Mouse (Mus musculus) kidney, adult 9 months (tissue): ENCODE measurements at regions not wholly inside any gene's neighbourhood (a gene's known extent, or its start where the extent isn't known, plus 50 kb on each side); places are given as distances from the start of the nearest gene placed in this dataset.
"Not testable (repeated sequence)": the region's sequence is repeated elsewhere in the genome, so short reads cannot be mapped to it uniquely, and the experiment has no call there.

Experiments
- DNase-seq: peaks from one replicate; pipeline ENCODE4 v3.0.0; 2022

- no peak for DNase-seq
These were observed 55.2 kb downstream of the Gm12728 start for GRCm38 (mm10) chr4:105844675-105845466.

GRCm38 (mm10) chr4:105845998-105846989, 56.6 kb downstream of the Gm12728 start:
- not testable (repeated sequence) for DNase-seq

- DNase-seq: no peak
These were observed 63.4 kb downstream of the Gm12728 start for GRCm38 (mm10) chr4:105853086-105853485.

GRCm38 (mm10) chr4:105859052-105859864, 69.6 kb downstream of the Gm12728 start:
- no peak for DNase-seq

GRCm38 (mm10) chr4:105860930-105861653, 71.4 kb downstream of the Gm12728 start:
- no peak for DNase-seq

GRCm38 (mm10) chr4:105861654-105862037, 72.0 kb downstream of the Gm12728 start:
- DNase-seq: no peak

- no peak for DNase-seq
These were observed 80.8 kb downstream of the Gm12728 start for GRCm38 (mm10) chr4:105870512-105870911.

GRCm38 (mm10) chr4:105877246-105877645, 87.6 kb downstream of the Gm12728 start:
- DNase-seq: no peak

- no peak for DNase-seq
These were observed 90.2 kb downstream of the Gm12728 start for GRCm38 (mm10) chr4:105879891-105880290.

GRCm38 (mm10) chr4:105884791-105885190, 95.1 kb downstream of the Gm12728 start:
- no peak for DNase-seq

GRCm38 (mm10) chr4:105891438-105891837, 101.8 kb downstream of the Gm12728 start:
- DNase-seq: no peak

- DNase-seq: no peak
These were observed 102.4 kb downstream of the Gm12728 start for GRCm38 (mm10) chr4:105892065-105892464.

- no peak for DNase-seq
These were observed 105.4 kb downstream of the Gm12728 start for GRCm38 (mm10) chr4:105895116-105895515.

- no peak for DNase-seq
These were observed 108.6 kb downstream of the Gm12728 start for GRCm38 (mm10) chr4:105898054-105898847.

- no peak for DNase-seq
These were observed 115.2 kb downstream of the Gm12728 start for GRCm38 (mm10) chr4:105904896-105905295.

- no peak for DNase-seq
These were observed 116.7 kb downstream of the Gm12728 start for GRCm38 (mm10) chr4:105906411-105906810.

- DNase-seq: no peak
These were observed 117.9 kb downstream of the Gm12728 start for GRCm38 (mm10) chr4:105907611-105908010.

- DNase-seq: no peak
These were observed 118.6 kb downstream of the Gm12728 start for GRCm38 (mm10) chr4:105908281-105908680.

GRCm38 (mm10) chr4:105909272-105909671, 119.6 kb downstream of the Gm12728 start:
- DNase-seq: no peak

GRCm38 (mm10) chr4:105910666-105911065, 121.0 kb downstream of the Gm12728 start:
- no peak for DNase-seq

- no peak for DNase-seq
These were observed 122.0 kb downstream of the Gm12728 start for GRCm38 (mm10) chr4:105911678-105912077.
